Mouse (Mus musculus) lung, postnatal 0 days (tissue): ENCODE results near the gene Fhdc1. TPM values are rescaled to one million over a fixed set of nuclear protein-coding genes. Genes with fewer than 3 reads are reported as not detected.

Experiments
- ATAC-seq: fragments of 200-750 bp; cut with Nextera tagmentation; 2 replicates; pipeline ENCODE4 v1.8.0; 2017; ENCODE audit warnings: moderate library complexity
- DNase-seq: peaks from one replicate; pipeline ENCODE4 v3.0.0-alpha.2; 2016; ENCODE audit warnings: low spot score
- H3K27ac ChIP-seq: fragments of 300-500 bp; sonication (generic); 2 replicates; pipeline ENCODE4 v1.5.1; 2014; ENCODE audit warnings: antibody characterized with exemption, mild to moderate bottlenecking, low read length, mixed read lengths
- H3K27me3 ChIP-seq: fragments of 300-500 bp; sonication (generic); replicated peaks from 2 replicates; pipeline ENCODE4 v1.6.1; 2014; ENCODE audit warnings: low read length, mixed read lengths; ENCODE audit not compliant: insufficient read depth
- H3K36me3 ChIP-seq: fragments of 300-500 bp; sonication (generic); 2 replicates; pipeline ENCODE4 v1.6.1; 2014; ENCODE audit warnings: low read length, mixed read lengths; ENCODE audit not compliant: insufficient read depth
- H3K4me1 ChIP-seq: fragments of 300-500 bp; sonication (generic); 2 replicates; pipeline ENCODE4 v1.6.1; 2014; ENCODE audit warnings: antibody characterized with exemption, low read depth, low read length, mixed read lengths; ENCODE audit not compliant: insufficient read depth
- H3K4me2 ChIP-seq: fragments of 300-500 bp; sonication (generic); replicated peaks from 2 replicates; pipeline ENCODE4 v1.6.1; 2014; ENCODE audit warnings: low read depth, mild to moderate bottlenecking, low read length, moderate library complexity, mixed read lengths
- H3K4me3 ChIP-seq: fragments of 300-500 bp; sonication (generic); 2 replicates; pipeline ENCODE4 v1.5.1; 2014; ENCODE audit warnings: low read depth, low read length
- H3K9ac ChIP-seq: fragments of 300-500 bp; sonication (generic); replicated peaks from 2 replicates; pipeline ENCODE4 v1.6.1; 2014; ENCODE audit warnings: low read depth, mild to moderate bottlenecking
- H3K9me3 ChIP-seq: fragments of 300-500 bp; sonication (generic); 2 replicates; pipeline ENCODE4 v1.6.1; 2016; ENCODE audit warnings: low read length, mixed read lengths
- CTCF ChIP-seq: IDR thresholded peaks from 2 replicates; pipeline ENCODE4 v1.5.1; 2016; ENCODE audit warnings: antibody characterized with exemption, mild to moderate bottlenecking
- EP300 ChIP-seq: IDR thresholded peaks from 2 replicates; pipeline ENCODE4 v1.6.1; 2016; ENCODE audit warnings: antibody characterized with exemption, mild to moderate bottlenecking, control low read depth
- WGBS: fragments of 180-500 bp; shearing (Covaris S2); extraction: QIAGEN DNeasy Blood & Tissue Kit; methylation state at CpG from one replicate; pipeline ENCODE4 v1.1.7; 2014; 5-methylcytosine and 5-hydroxymethylcytosine counted together
- polyA plus RNA-seq: library from polyadenylated mRNA; unstranded; fragments of >200 nt; fragmentation: Nextera tagmentation; extraction: Ambion mirVana; gene quantifications from 2 replicates; pipeline ENCODE4 v1.2.1, GENCODE M21; 2015

Fhdc1 gene
- polyA plus RNA-seq, 1 experiment from 2014 or later = 16.7 TPM

GRCm38 (mm10) chr3:84442890-84443289 lies 37.3 kb downstream of the Fhdc1 start:
- Histone ChIP-seq H3K9ac (no peak overlapping the region), H3K4me1 (no peaks in the 10 kb centered on the region)
- WGBS = 69% methylated on average over 4 of the region's 4 CpGs

DNA sequence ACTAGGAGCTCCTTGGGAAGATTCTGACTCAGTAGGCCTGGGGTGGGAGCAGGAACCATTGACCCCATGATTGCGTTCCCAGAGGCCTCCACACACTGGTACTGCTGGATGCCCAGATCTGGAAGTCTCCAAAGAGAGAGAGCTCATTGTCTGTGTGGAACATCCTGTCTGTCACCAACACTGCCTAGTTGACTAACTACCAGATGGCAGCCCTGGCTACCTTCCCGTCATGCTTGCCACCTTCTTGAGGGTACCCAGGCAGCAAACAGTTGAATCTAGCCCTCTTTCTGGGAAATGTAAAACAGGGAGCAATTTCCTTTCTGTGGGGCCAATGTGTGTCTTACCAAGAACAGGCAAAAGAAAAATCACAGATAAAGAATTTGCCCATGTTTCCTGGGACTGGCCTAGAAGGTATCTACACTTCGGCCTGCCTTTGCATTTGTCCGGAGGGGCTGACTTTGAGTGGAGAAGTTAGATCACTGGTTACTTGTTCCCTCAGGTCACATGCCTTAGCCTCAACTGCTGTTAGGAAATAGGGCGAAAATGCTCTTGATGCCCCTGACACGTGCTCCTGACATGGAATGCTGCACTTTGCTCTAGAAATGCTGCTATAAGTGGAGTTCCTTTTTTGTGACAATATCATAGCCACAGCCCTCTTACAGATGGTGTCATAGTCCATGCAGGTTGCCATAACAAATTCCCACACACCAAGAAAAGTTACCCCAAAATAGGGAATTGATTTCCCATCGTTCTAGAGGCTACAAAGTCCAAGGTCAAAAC lies 40.6 kb downstream of the Fhdc1 start:
- 77% methylated on average over 7 of the region's 7 CpGs for WGBS

More at GRCm38 (mm10) chr3:84442890-84443289, 37.3 kb downstream of the Fhdc1 start:
- Histone ChIP-seq H3K4me3 (no peak overlapping the region), H3K27ac (no peak overlapping the region), H3K4me2 (no peak overlapping the region), H3K9me3 (no peaks in the 10 kb centered on the region), H3K36me3 (no peaks in the 10 kb centered on the region), H3K27me3 (no peaks in the 10 kb centered on the region)
- no peak for ATAC-seq
- TF ChIP-seq EP300 (no peak), CTCF (no peak)
- DNase-seq = peak; percentile 36

DNA sequence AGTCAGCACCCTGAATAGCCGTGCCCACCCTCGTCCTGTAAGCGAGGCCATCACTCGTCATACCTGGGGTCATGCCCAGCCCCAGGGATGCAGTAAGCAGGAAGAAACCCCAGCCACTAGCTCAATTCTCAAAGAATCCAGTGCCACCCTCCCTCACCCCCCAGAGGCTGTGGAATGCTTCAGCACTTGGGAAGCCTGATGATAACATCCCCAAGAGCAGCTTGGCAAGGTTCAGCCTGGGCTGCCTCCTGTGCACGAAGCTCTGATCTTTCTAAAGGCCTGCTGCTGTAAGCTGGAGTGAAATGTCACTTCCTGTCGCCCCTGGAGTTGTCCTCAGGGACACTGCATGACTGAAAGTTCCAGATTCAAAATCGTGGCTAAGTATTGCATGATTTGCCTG lies 41.4 kb downstream of the Fhdc1 start:
- ATAC-seq (no peak), DNase-seq (no peak)
- TF ChIP-seq CTCF (no peak), EP300 (no peak)
- no peaks in the 10 kb centered on the region for H3K9me3 ChIP-seq
- peaks cover 10% of the 10 kb centered on the region; the same call in 1 of the 2 replicates for H3K4me1 ChIP-seq
- no peak overlapping the region for H3K27ac ChIP-seq
- H3K27me3 ChIP-seq = no peaks in the 10 kb centered on the region
- no peak overlapping the region for H3K4me2 ChIP-seq
- H3K9ac ChIP-seq = no peak overlapping the region
- no peak overlapping the region for H3K4me3 ChIP-seq
- 83% methylated on average over 7 of the region's 7 CpGs for whole genome bisulfite sequencing
- no peaks in the 10 kb centered on the region for H3K36me3 ChIP-seq

More for the DNA sequence above, 40.6 kb downstream of the Fhdc1 start:
- Histone ChIP-seq H3K36me3 (no peaks in the 10 kb centered on the region), H3K9ac (no peak overlapping the region), H3K4me3 (no peak overlapping the region), H3K27me3 (no peaks in the 10 kb centered on the region), H3K27ac (no peak overlapping the region), H3K4me2 (no peak overlapping the region), H3K9me3 (no peaks in the 10 kb centered on the region), H3K4me1 (peaks cover 7% of the 10 kb centered on the region; the same call in 1 of the 2 replicates)
- no peak for ATAC-seq
- peak; percentile 56 for DNase-seq
- TF ChIP-seq EP300 = no peak
- no peak for TF ChIP-seq CTCF

DNA sequence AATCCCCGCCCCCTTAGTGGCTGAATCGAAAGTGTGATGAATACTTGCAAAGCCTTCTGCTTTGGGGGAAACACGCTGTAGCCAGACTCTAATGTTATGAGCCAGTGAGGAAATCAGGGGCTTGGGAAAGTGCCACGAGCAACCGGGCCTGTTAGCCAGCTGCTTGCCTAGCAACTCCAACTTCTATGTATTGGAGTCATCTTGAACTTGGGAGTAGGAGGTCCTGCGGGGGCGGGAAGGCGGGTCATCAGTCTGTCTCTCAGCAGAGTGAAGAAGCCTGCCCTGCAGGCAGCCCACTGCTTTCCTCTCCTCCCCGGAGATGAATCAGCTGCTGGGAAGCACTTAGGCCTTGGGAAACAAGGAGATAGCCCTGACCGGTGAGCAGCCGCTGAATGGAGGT lies 42.1 kb downstream of the Fhdc1 start:
- Histone ChIP-seq H3K4me1 (peaks cover 12% of the 10 kb centered on the region; the same call in 1 of the 2 replicates), H3K27me3 (no peaks in the 10 kb centered on the region), H3K9me3 (no peaks in the 10 kb centered on the region), H3K4me3 (no peak overlapping the region), H3K9ac (no peak overlapping the region), H3K4me2 (no peak overlapping the region), H3K27ac (no peak overlapping the region), H3K36me3 (no peaks in the 10 kb centered on the region)
- TF ChIP-seq CTCF = no peak
- no peak for TF ChIP-seq EP300
- DNase-seq (peak; percentile 33), ATAC-seq (no peak; the same call in 1 of the 2 replicates)
- 41% methylated on average over 11 of the region's 11 CpGs for WGBS

DNA sequence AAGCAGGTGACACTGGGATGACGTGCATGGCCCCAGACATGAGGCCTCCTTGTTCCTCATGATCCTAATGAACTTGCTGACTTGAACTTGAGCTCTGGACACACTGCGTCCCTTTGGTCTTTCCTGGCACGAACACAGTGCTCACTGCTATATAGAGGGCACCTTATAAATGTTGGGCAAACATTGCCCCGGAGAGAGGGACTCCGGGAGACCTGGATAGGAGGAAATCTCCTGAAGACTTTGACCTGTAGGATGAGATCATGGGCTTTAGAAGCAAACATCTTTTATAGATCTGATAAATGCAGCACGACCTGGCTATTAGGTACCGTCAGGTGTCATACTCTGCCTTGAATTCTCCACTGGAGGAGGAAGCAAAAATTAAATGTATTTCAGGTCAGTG lies 43.3 kb downstream of the Fhdc1 start:
- Histone ChIP-seq H3K4me2 (no peak overlapping the region), H3K36me3 (no peaks in the 10 kb centered on the region), H3K4me1 (peaks cover 12% of the 10 kb centered on the region; the same call in 1 of the 2 replicates), H3K4me3 (no peak overlapping the region), H3K9ac (no peak overlapping the region), H3K27ac (no peak overlapping the region), H3K9me3 (no peaks in the 10 kb centered on the region), H3K27me3 (no peaks in the 10 kb centered on the region)
- DNase-seq (no peak), ATAC-seq (no peak)
- TF ChIP-seq CTCF (no peak), EP300 (no peak)
- WGBS = 92% methylated on average over 7 of the region's 7 CpGs

DNA sequence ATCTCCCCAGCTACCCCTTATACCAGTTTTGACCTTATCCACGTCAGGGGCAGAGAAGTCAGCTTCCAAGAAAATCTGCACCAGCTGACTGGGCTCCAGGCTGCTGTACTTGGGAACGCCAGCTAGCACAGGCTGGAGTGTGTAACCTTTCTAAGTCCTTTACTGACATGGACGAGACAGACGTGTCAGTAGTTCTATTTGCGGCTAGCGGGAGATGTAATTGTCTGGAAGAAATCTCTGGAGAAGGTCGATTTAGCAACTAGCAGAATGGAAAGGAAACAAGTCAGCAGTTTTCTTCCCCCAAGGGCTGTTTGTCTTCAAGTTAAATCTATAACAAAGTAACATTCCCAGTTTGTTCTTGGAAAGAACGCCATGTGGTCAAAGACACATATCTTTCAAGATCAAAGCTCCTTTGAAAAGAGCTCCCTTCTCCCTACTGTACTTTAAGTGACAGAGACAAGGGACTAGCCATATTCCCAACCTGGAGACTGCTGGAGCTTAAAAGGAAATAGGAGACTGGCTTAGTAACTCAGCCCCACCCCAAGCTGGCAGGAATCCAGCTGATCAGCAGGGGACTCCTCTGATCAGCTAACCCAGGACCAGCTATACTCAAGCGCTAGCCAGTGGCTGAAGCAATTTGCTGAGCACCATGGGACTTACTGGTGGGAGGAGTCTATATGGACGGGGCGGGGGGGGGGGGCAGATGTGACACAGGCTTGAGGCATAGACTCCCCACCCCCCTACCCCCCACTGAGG lies 44.8 kb downstream of the Fhdc1 start:
- H3K9me3 ChIP-seq = no peaks in the 10 kb centered on the region
- H3K4me1 ChIP-seq = peaks cover 12% of the 10 kb centered on the region; the same call in 1 of the 2 replicates
- DNase-seq = peak; percentile 81
- no peaks in the 10 kb centered on the region for H3K36me3 ChIP-seq
- peak; percentile 59 for ATAC-seq
- WGBS = 28% methylated on average over 10 of the region's 11 CpGs
- no peak overlapping the region; the same call in 1 of the 2 replicates for H3K27ac ChIP-seq
- no peak overlapping the region for H3K4me2 ChIP-seq
- TF ChIP-seq CTCF (no peak), EP300 (no peak)
- H3K9ac ChIP-seq = no peak overlapping the region
- no peaks in the 10 kb centered on the region for H3K27me3 ChIP-seq
- H3K4me3 ChIP-seq = no peak overlapping the region
